Mouse (Mus musculus) MEL (cell line): ENCODE data around the gene Atg2a. TPM values are rescaled to one million over a fixed set of nuclear protein-coding genes. Genes with fewer than 3 reads are reported as not detected.
A peak's percentile ranks its signal among the peaks of the same experiment; 100 is the strongest.

Experiments
- DNase-seq: peaks from one replicate; pipeline ENCODE4 v3.0.0; 2011; ENCODE audit warnings: low read depth, low spot score
- H3K27ac ChIP-seq: 2 replicates; pipeline ENCODE4 v1.5.1; 2012; ENCODE audit warnings: low read depth, mild to moderate bottlenecking, control low read depth, low read length, moderate library complexity; ENCODE audit not compliant: control insufficient read depth
- H3K27me3 ChIP-seq, 2 experiments: fragments of 150-350 bp in 1 of 2; sonication (generic) in 1 of 2; 2 replicates each; pipeline ENCODE4 v1.6.1; 2012; ENCODE audit warnings: low read length in 2 of 2, mild to moderate bottlenecking in 2 of 2, improper control_type of control experiment in 1 of 2, moderate library complexity in 1 of 2; ENCODE audit not compliant: insufficient read depth in 2 of 2, control insufficient read depth in 1 of 2
- H3K36me3 ChIP-seq, 2 experiments: 2 replicates each; pipeline ENCODE4 v1.6.1; 2012 to 2014; ENCODE audit warnings: low read length in 2 of 2, improper control_type of control experiment in 1 of 2, inconsistent platforms in 1 of 2, mild to moderate bottlenecking in 1 of 2; ENCODE audit not compliant: insufficient read depth in 2 of 2, control insufficient read depth in 1 of 2
- H3K4me1 ChIP-seq, 2 experiments: fragments of 150-350 bp in 1 of 2; sonication (generic) in 1 of 2; 2 replicates each; pipeline ENCODE4 v1.6.1; 2012; ENCODE audit warnings: low read length in 2 of 2, improper control_type of control experiment in 1 of 2, mild to moderate bottlenecking in 1 of 2; ENCODE audit not compliant: insufficient read depth in 2 of 2, control insufficient read depth in 1 of 2
- H3K4me3 ChIP-seq, 2 experiments: fragments of 150-350 bp in 1 of 2; sonication (generic) in 1 of 2; 2 replicates each; pipeline ENCODE4 v1.5.1; 2012; ENCODE audit warnings: low read depth in 2 of 2, low read length in 2 of 2, mild to moderate bottlenecking in 2 of 2, moderate library complexity in 2 of 2, control low read depth in 1 of 2, improper control_type of control experiment in 1 of 2; ENCODE audit not compliant: control insufficient read depth in 1 of 2, insufficient read depth in 1 of 2
- H3K79me2 ChIP-seq: 2 replicates; pipeline ENCODE4 v1.6.1; 2012; ENCODE audit warnings: mild to moderate bottlenecking, low read length, moderate library complexity; ENCODE audit not compliant: control insufficient read depth, poor library complexity, insufficient read depth
- H3K9ac ChIP-seq: 2 replicates; pipeline ENCODE4 v1.6.1; 2012; ENCODE audit warnings: low read depth, mild to moderate bottlenecking, control low read depth, low read length, moderate library complexity; ENCODE audit not compliant: control insufficient read depth, poor library complexity, severe bottlenecking
- H3K9me3 ChIP-seq: fragments of 150-350 bp; sonication (generic); replicated peaks from 2 replicates; pipeline ENCODE4 v1.6.1; 2012; ENCODE audit warnings: mild to moderate bottlenecking, low read length, improper control_type of control experiment, moderate library complexity; ENCODE audit not compliant: insufficient read depth
- CHD1 ChIP-seq: IDR thresholded peaks from 2 replicates; pipeline ENCODE4 v1.6.1; 2012; ENCODE audit warnings: low read depth, mild to moderate bottlenecking, inconsistent platforms, low read length, improper control_type of control experiment
- CHD2 ChIP-seq: IDR thresholded peaks from 2 replicates; pipeline ENCODE4 v1.6.1; 2011; ENCODE audit warnings: low read length, improper control_type of control experiment
- CTCF ChIP-seq, 3 experiments: IDR thresholded peaks in 2 of 3; conservative IDR thresholded peaks in 1 of 3; 2 replicates each; pipeline ENCODE4 v1.5.1; 2011 to 2012; ENCODE audit warnings: low read length in 3 of 3, low read depth in 2 of 3, mild to moderate bottlenecking in 2 of 3, improper control_type of control experiment in 1 of 3, inconsistent platforms in 1 of 3, mixed read lengths in 1 of 3, moderate library complexity in 1 of 3; ENCODE audit not compliant: control insufficient read depth in 1 of 3, insufficient read depth in 1 of 3, poor library complexity in 1 of 3, severe bottlenecking in 1 of 3
- GABPA ChIP-seq: IDR thresholded peaks from 2 replicates; pipeline ENCODE4 v1.6.1; 2012; ENCODE audit warnings: low read depth, mild to moderate bottlenecking, inconsistent platforms, low read length, improper control_type of control experiment, moderate library complexity
- GATA1 ChIP-seq: IDR thresholded peaks from 2 replicates; pipeline ENCODE4 v1.6.1; 2011; ENCODE audit warnings: low read depth, low read length, improper control_type of control experiment
- KAT2A ChIP-seq: conservative IDR thresholded peaks from 2 replicates; pipeline ENCODE4 v1.6.1; 2012; ENCODE audit warnings: low read depth, low read length, improper control_type of control experiment, inconsistent platforms
- MXI1 ChIP-seq: IDR thresholded peaks from 2 replicates; pipeline ENCODE4 v1.6.1; 2011; ENCODE audit warnings: mild to moderate bottlenecking, low read depth, low read length, improper control_type of control experiment
- NELFE ChIP-seq: IDR thresholded peaks from 2 replicates; pipeline ENCODE4 v1.6.1; 2011; ENCODE audit warnings: low read depth, low read length, improper control_type of control experiment
- NRF1 ChIP-seq: IDR thresholded peaks from 2 replicates; pipeline ENCODE4 v1.6.1; 2014; ENCODE audit warnings: low read depth, mild to moderate bottlenecking, inconsistent platforms, low read length, improper control_type of control experiment, moderate library complexity; ENCODE audit not compliant: poor library complexity, insufficient read depth, severe bottlenecking
- POLR2A ChIP-seq, 2 experiments: IDR thresholded peaks; 2 replicates each; pipeline ENCODE4 v1.6.1; 2011 to 2012; ENCODE audit warnings: low read length in 2 of 2, mild to moderate bottlenecking in 2 of 2, control low read depth in 1 of 2, improper control_type of control experiment in 1 of 2, low read depth in 1 of 2, moderate library complexity in 1 of 2; ENCODE audit not compliant: control insufficient read depth in 1 of 2, insufficient read depth in 1 of 2, poor library complexity in 1 of 2
- RAD21 ChIP-seq: IDR thresholded peaks from 2 replicates; pipeline ENCODE4 v1.6.1; 2011; ENCODE audit warnings: mild to moderate bottlenecking, low read depth, low read length, improper control_type of control experiment
- SMC3 ChIP-seq: IDR thresholded peaks from 2 replicates; pipeline ENCODE4 v1.6.1; 2011; ENCODE audit warnings: low read depth, low read length, improper control_type of control experiment
- UBTF ChIP-seq: IDR thresholded peaks from 2 replicates; pipeline ENCODE4 v1.6.1; 2012; ENCODE audit warnings: low read depth, mild to moderate bottlenecking, inconsistent platforms, low read length, improper control_type of control experiment, moderate library complexity, borderline replicate concordance; ENCODE audit not compliant: insufficient read depth
- USF1 ChIP-seq: IDR thresholded peaks from 2 replicates; pipeline ENCODE4 v1.6.1; 2014; ENCODE audit warnings: low read depth, mild to moderate bottlenecking, inconsistent platforms, low read length, improper control_type of control experiment, moderate library complexity
- USF2 ChIP-seq, 2 experiments: IDR thresholded peaks; 2 replicates each; pipeline ENCODE4 v1.6.1; 2011 to 2012; ENCODE audit warnings: improper control_type of control experiment in 2 of 2, low read length in 2 of 2, borderline replicate concordance in 1 of 2, inconsistent platforms in 1 of 2, low read depth in 1 of 2, mild to moderate bottlenecking in 1 of 2; ENCODE audit not compliant: insufficient read depth in 1 of 2
- ZC3H11A ChIP-seq: IDR thresholded peaks from 2 replicates; pipeline ENCODE4 v1.6.1; 2012; ENCODE audit warnings: low read depth, mild to moderate bottlenecking, inconsistent platforms, low read length, improper control_type of control experiment
- ZKSCAN1 ChIP-seq: IDR thresholded peaks from 2 replicates; pipeline ENCODE4 v1.6.1; 2012; ENCODE audit warnings: low read depth, mild to moderate bottlenecking, inconsistent platforms, low read length, improper control_type of control experiment, moderate library complexity
- polyA plus RNA-seq, 2 experiments: library from polyadenylated mRNA; stranded (reverse) in 1 of 2; unstranded in 1 of 2; fragments of >175 nt in 1 of 2; fragments of >200 nt in 1 of 2; gene quantifications; 2 replicates each; pipeline versions ENCODE4 v1.2.1 to v1.2.4; 2012; ENCODE audit warnings: low replicate concordance in 2 of 2, low read depth in 1 of 2; ENCODE audit not compliant: insufficient read length in 2 of 2, insufficient read depth in 1 of 2, missing spikeins in 1 of 2
- total RNA-seq: library from RNA; depleted of rRNA; stranded (reverse); fragments of 300-350 nt; gene quantifications from 2 replicates; pipeline ENCODE4 v1.2.3, GENCODE M21; 2012

Gene Atg2a
- total and polyA plus RNA-seq, 3 experiments: 7.9 to 21.7 TPM; not detected in 1

GRCm38 (mm10) chr19:6216046-6216705 is 25.3 kb upstream of the Atg2a start:
- no peaks in the 10 kb centered on the region for H3K4me1 ChIP-seq
- no peak overlapping the region for H3K4me3 ChIP-seq
- peaks cover 4 to 8% of the 10 kb centered on the region in 2 experiments for H3K27me3 ChIP-seq
- H3K79me2 ChIP-seq: no peaks in the 10 kb centered on the region
- no peaks in the 10 kb centered on the region for H3K9me3 ChIP-seq
- no peak for DNase-seq
- H3K27ac ChIP-seq: no peak overlapping the region
- H3K36me3 ChIP-seq: no peaks in the 10 kb centered on the region
- TF ChIP-seq ZC3H11A (no peak), RAD21 (no peak), USF2 (IDR thresholded peaks at IDR 0.05; ENCODE audit: borderline replicate concordance in 1 of 2, insufficient read depth in 1 of 2, low read depth in 1 of 2, low read length in 2 of 2) (no peak), USF1 (no peak), CHD2 (no peak), GATA1 (no peak), UBTF (no peak), CHD1 (no peak), POLR2A (IDR thresholded peaks at IDR 0.05; ENCODE audit: control insufficient read depth in 1 of 2, insufficient read depth in 1 of 2, low read depth in 1 of 2, low read length in 2 of 2, poor library complexity in 1 of 2) (no peak), MXI1 (no peak)
- H3K9ac ChIP-seq: no peak overlapping the region

GRCm38 (mm10) chr19:6218606-6219005 is 22.9 kb upstream of the Atg2a start:
- H3K27me3 ChIP-seq: peaks cover 4 to 8% of the 10 kb centered on the region in 2 experiments
- no peaks in the 10 kb centered on the region for H3K79me2 ChIP-seq
- no peak overlapping the region for H3K27ac ChIP-seq
- DNase-seq: no peak
- H3K9me3 ChIP-seq: no peaks in the 10 kb centered on the region
- TF ChIP-seq SMC3 (no peak), ZC3H11A (no peak), GABPA (no peak), POLR2A (IDR thresholded peaks at IDR 0.05; ENCODE audit: control insufficient read depth in 1 of 2, insufficient read depth in 1 of 2, low read depth in 1 of 2, low read length in 2 of 2, poor library complexity in 1 of 2) (no peak), NRF1 (no peak)
- no peak overlapping the region for H3K4me3 ChIP-seq
- no peak overlapping the region for H3K9ac ChIP-seq
- no peaks in the 10 kb centered on the region for H3K36me3 ChIP-seq
- H3K4me1 ChIP-seq: no peaks in the 10 kb centered on the region

- H3K27me3 ChIP-seq: no peaks in the 10 kb centered on the region
- DNase-seq: peak; percentile 60
- H3K4me1 ChIP-seq: no peaks in the 10 kb centered on the region
- no peak for TF ChIP-seq ZKSCAN1
- TF ChIP-seq UBTF: no peak
- peak; percentile 16; the same call in 1 of the 2 replicates for TF ChIP-seq ZC3H11A
- no peak for TF ChIP-seq NELFE
- TF ChIP-seq CTCF (IDR thresholded peaks at IDR 0.05 in 2 of 3, conservative IDR thresholded peaks at IDR 0.05 in 1 of 3; ENCODE audit: control insufficient read depth in 1 of 3, insufficient read depth in 1 of 3, low read depth in 2 of 3, low read length in 3 of 3, poor library complexity in 1 of 3, severe bottlenecking in 1 of 3): peak in 2 of 3 experiments; percentile 14 to 19; a peak in 2 of 6 replicates
- no peak for TF ChIP-seq KAT2A
- peak; percentile 11 for TF ChIP-seq RAD21
- H3K9me3 ChIP-seq: no peaks in the 10 kb centered on the region
- no peak within 1 kb of the TSS for H3K27ac ChIP-seq
- no peak within 1 kb of the TSS for H3K9ac ChIP-seq
- no peak within 1 kb of the TSS for H3K4me3 ChIP-seq
- no peaks in the 10 kb centered on the region for H3K79me2 ChIP-seq
- no peaks in the 10 kb centered on the region for H3K36me3 ChIP-seq
These were observed 15.3 kb upstream of the Atg2a start, which contains the start of gene Gpha2 for GRCm38 (mm10) chr19:6226135-6226534. TSS of gene Gpha2 (plus strand) at chr19:6226380.
